ENCODE assay signal across 17 mouse cellular contexts in the genomic region with DNA sequence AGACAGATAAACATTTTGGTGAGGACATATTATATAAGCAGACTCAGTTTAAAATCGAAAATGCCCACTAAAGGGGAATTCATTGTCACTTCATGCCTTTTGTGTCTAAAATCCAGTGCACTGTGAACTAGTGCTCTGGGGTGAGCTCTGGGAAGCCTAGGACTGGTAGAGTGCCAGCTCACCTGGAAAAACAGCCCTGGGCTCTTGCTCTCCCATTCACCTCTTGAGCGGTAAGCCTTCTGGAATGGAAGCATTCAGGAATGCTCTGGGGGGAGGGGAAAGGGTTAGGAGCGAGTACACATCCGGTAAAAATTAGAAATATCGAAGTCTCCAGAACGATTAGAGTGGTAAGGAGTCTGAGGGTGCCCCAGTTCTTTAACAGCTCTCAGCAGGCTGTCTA. TPM values are rescaled to one million over a fixed set of nuclear protein-coding genes. Genes with fewer than 3 reads are reported as not detected.
DNase-seq lines count a peak whose midpoint lies in the region; ATAC-seq lines count a peak whose summit lies in the region.
"Had no signal": no experiment of that assay in that cellular context is flagged by ENCODE, and none has a peak within 500 bp of the region (broad histone marks: within the 10 kb centered on the region; RNA-seq: fewer than 3 reads in every experiment).

No protein-coding gene starts in this region.

- no peak overlapping the region for H3K9ac ChIP-seq in limb, embryonic 13.5 days
- no peak overlapping the region for H3K9ac ChIP-seq in embryonic facial prominence, embryonic 15.5 days
- H3K9ac ChIP-seq: forebrain, embryonic 12.5 days; hindbrain, embryonic 13.5 days; intestine, embryonic 15.5 days; limb, embryonic 12.5 days; liver, embryonic 15.5 days had no signal

- no peaks in the 10 kb centered on the region for H3K9me3 ChIP-seq in limb, embryonic 13.5 days
- H3K9me3 ChIP-seq in limb, embryonic 10.5 days (replicated peaks) = no peaks in the 10 kb centered on the region
- no peaks in the 10 kb centered on the region for H3K9me3 ChIP-seq in embryonic facial prominence, embryonic 15.5 days (replicated peaks)
- H3K9me3 ChIP-seq in heart, embryonic 10.5 days = no peaks in the 10 kb centered on the region
- H3K9me3 ChIP-seq: forebrain, embryonic 12.5 days; G1E; hindbrain, embryonic 13.5 days; intestine, embryonic 15.5 days; limb, embryonic 12.5 days; liver, embryonic 15.5 days had no signal

- 29% methylated on average over 6 of the region's 6 CpGs for WGBS in limb, embryonic 13.5 days
- WGBS in limb, embryonic 10.5 days = 61% methylated on average over 6 of the region's 6 CpGs
- whole genome bisulfite sequencing in embryonic facial prominence, embryonic 15.5 days = 27% methylated on average over 6 of the region's 6 CpGs
- 60% methylated on average over 6 of the region's 6 CpGs for WGBS in heart, embryonic 10.5 days

- no peak for DNase-seq in limb, embryonic 10.5 days (ENCODE audit: low spot score)
- peak; percentile 83 for DNase-seq in kidney, adult 9 months
- DNase-seq in lung, postnatal 10 days = peak; percentile 20
- no peak for DNase-seq in heart, embryonic 10.5 days (ENCODE audit: low spot score)
- DNase-seq in urinary bladder, postnatal 4 days (ENCODE audit: low spot score in 2 of 2) = no peak
- DNase-seq: gastrocnemius, postnatal 14 days; heart, postnatal 10 days had no signal

- peaks cover 30% of the 10 kb centered on the region for H3K4me1 ChIP-seq in limb, embryonic 13.5 days
- H3K4me1 ChIP-seq in limb, embryonic 10.5 days = peaks cover 36% of the 10 kb centered on the region
- no peaks in the 10 kb centered on the region for H3K4me1 ChIP-seq in embryonic facial prominence, embryonic 15.5 days
- H3K4me1 ChIP-seq in heart, embryonic 10.5 days = peaks cover 14% of the 10 kb centered on the region

- no peaks in the 10 kb centered on the region for H3K36me3 ChIP-seq in limb, embryonic 13.5 days
- H3K36me3 ChIP-seq in limb, embryonic 10.5 days = no peaks in the 10 kb centered on the region
- no peaks in the 10 kb centered on the region for H3K36me3 ChIP-seq in embryonic facial prominence, embryonic 15.5 days
- no peaks in the 10 kb centered on the region for H3K36me3 ChIP-seq in heart, embryonic 10.5 days
- H3K36me3 ChIP-seq: forebrain, embryonic 12.5 days; G1E; hindbrain, embryonic 13.5 days; intestine, embryonic 15.5 days; limb, embryonic 12.5 days; liver, embryonic 15.5 days had no signal

- H3K4me3 ChIP-seq in limb, embryonic 13.5 days = no peak overlapping the region
- H3K4me3 ChIP-seq in limb, embryonic 10.5 days = no peak overlapping the region
- H3K4me3 ChIP-seq in embryonic facial prominence, embryonic 15.5 days (replicated peaks) = no peak overlapping the region
- no peak overlapping the region for H3K4me3 ChIP-seq in heart, embryonic 10.5 days
- H3K4me3 ChIP-seq: forebrain, embryonic 12.5 days; hindbrain, embryonic 13.5 days; intestine, embryonic 15.5 days; left cerebral cortex, adult 2 months; limb, embryonic 12.5 days; liver, embryonic 15.5 days had no signal

- H3K27ac ChIP-seq in limb, embryonic 13.5 days = no peak overlapping the region
- H3K27ac ChIP-seq in limb, embryonic 10.5 days = no peak overlapping the region
- no peak overlapping the region for H3K27ac ChIP-seq in embryonic facial prominence, embryonic 15.5 days (replicated peaks)
- no peak overlapping the region for H3K27ac ChIP-seq in heart, embryonic 10.5 days
- H3K27ac ChIP-seq: forebrain, embryonic 12.5 days; hindbrain, embryonic 13.5 days; intestine, embryonic 15.5 days; left cerebral cortex, adult 2 months; limb, embryonic 12.5 days; liver, embryonic 15.5 days had no signal

- 0 out of 2 replicates have a peak overlapping the region, but pooled peaks have one; percentile 19 for H3K4me2 ChIP-seq in limb, embryonic 13.5 days (replicated peaks)
- no peak overlapping the region for H3K4me2 ChIP-seq in embryonic facial prominence, embryonic 15.5 days (replicated peaks)
- H3K4me2 ChIP-seq: forebrain, embryonic 12.5 days; hindbrain, embryonic 13.5 days; intestine, embryonic 15.5 days; limb, embryonic 12.5 days; liver, embryonic 15.5 days had no signal

- H3K27me3 ChIP-seq in limb, embryonic 13.5 days = no peaks in the 10 kb centered on the region
- H3K27me3 ChIP-seq in limb, embryonic 10.5 days (ENCODE audit: low read depth, poor library complexity, severe bottlenecking) = no peaks in the 10 kb centered on the region
- H3K27me3 ChIP-seq in embryonic facial prominence, embryonic 15.5 days = no peaks in the 10 kb centered on the region
- no peaks in the 10 kb centered on the region for H3K27me3 ChIP-seq in heart, embryonic 10.5 days (ENCODE audit: insufficient read depth, poor library complexity, severe bottlenecking)
- H3K27me3 ChIP-seq: forebrain, embryonic 12.5 days; hindbrain, embryonic 13.5 days; intestine, embryonic 15.5 days; limb, embryonic 12.5 days; liver, embryonic 15.5 days; megakaryocyte, embryonic 14.5 days had no signal

- no peak for ATAC-seq in limb, embryonic 13.5 days (ENCODE audit: low FRiP score, low read depth)
- ATAC-seq in embryonic facial prominence, embryonic 15.5 days (ENCODE audit: insufficient number of reproducible peaks, low FRiP score, low TSS enrichment, low read depth) = peak; percentile 51; the same call in 1 of the 2 replicates

RNA-seq across cellular contexts. Expression of gene Tbl1xr1, which starts 53.4 kb away (rescaled TPM):
- 24.0 and 28.0 TPM in 2 replicates for polyA plus RNA-seq in limb, embryonic 13.5 days (2015; fragmentation: Nextera tagmentation; extraction: Ambion mirVana)
- 23.8 and 27.5 TPM in 2 replicates for polyA plus RNA-seq in limb, embryonic 10.5 days (2016; fragmentation: Nextera tagmentation; extraction: Ambion mirVana)
- 23.5 and 28.3 TPM in 2 replicates for polyA plus RNA-seq in embryonic facial prominence, embryonic 15.5 days (2015; fragmentation: Nextera tagmentation; extraction: Ambion mirVana)
- 17.7 and 18.7 TPM in 2 replicates for polyA plus RNA-seq in heart, embryonic 10.5 days (2016; fragmentation: Nextera tagmentation; extraction: Ambion mirVana)

Comparison
In these comparisons a context has a peak if more than half of its experiments do, and no peak if none do; other contexts are left out.
1. DNase-seq: peak in kidney, adult 9 months (single experiment) and lung, postnatal 10 days (single experiment); none in limb, embryonic 10.5 days (single experiment), heart, embryonic 10.5 days (single experiment) and urinary bladder, postnatal 4 days (0 of 2).